Mouse (Mus musculus) heart, embryonic 10.5 days (tissue): Measurements from ENCODE around the gene Ifi208. TPM values are rescaled to one million over a fixed set of nuclear protein-coding genes. Genes with fewer than 3 reads are reported as not detected.

ENCODE experiments used
- DNase-seq: peaks from one replicate; pipeline ENCODE4 v3.0.0-alpha.2; 2017; ENCODE audit warnings: low spot score
- H3K27ac ChIP-seq: fragments of 300-500 bp; sonication (generic); 2 replicates; pipeline ENCODE4 v1.5.1; 2016; ENCODE audit warnings: mild to moderate bottlenecking
- H3K27me3 ChIP-seq: fragments of 300-500 bp; sonication (generic); 2 replicates; pipeline ENCODE4 v1.6.1; 2016; ENCODE audit warnings: mild to moderate bottlenecking; ENCODE audit not compliant: poor library complexity, insufficient read depth, severe bottlenecking
- H3K36me3 ChIP-seq: fragments of 300-500 bp; sonication (generic); 2 replicates; pipeline ENCODE4 v1.6.1; 2016; ENCODE audit warnings: mild to moderate bottlenecking, moderate library complexity
- H3K4me1 ChIP-seq: fragments of 300-500 bp; sonication (generic); 2 replicates; pipeline ENCODE4 v1.6.1; 2016; ENCODE audit warnings: mild to moderate bottlenecking
- H3K4me3 ChIP-seq: fragments of 300-500 bp; sonication (generic); 2 replicates; pipeline ENCODE4 v1.5.1; 2016; ENCODE audit warnings: mild to moderate bottlenecking, moderate library complexity
- H3K9me3 ChIP-seq: fragments of 300-500 bp; sonication (generic); 2 replicates; pipeline ENCODE4 v1.6.1; 2016; ENCODE audit warnings: mild to moderate bottlenecking, moderate library complexity
- WGBS: fragments of 180-500 bp; shearing (Covaris S2); methylation state at CpG from one replicate; pipeline ENCODE4 v1.1.7; 2016; 5-methylcytosine and 5-hydroxymethylcytosine counted together
- microRNA-seq: library from miRNA; unstranded; fragments of <30 nt; microRNA quantifications from one replicate; pipeline ENCODE4, GENCODE M21; 2017
- polyA plus RNA-seq: library from polyadenylated mRNA; unstranded; fragments of >200 nt; fragmentation: Nextera tagmentation; extraction: Ambion mirVana; gene quantifications from 2 replicates; pipeline ENCODE4 v1.2.1, GENCODE M21; 2016

The Ifi208 gene
- polyA plus RNA-seq, 1 experiment from 2014 or later: not detected

DNA sequence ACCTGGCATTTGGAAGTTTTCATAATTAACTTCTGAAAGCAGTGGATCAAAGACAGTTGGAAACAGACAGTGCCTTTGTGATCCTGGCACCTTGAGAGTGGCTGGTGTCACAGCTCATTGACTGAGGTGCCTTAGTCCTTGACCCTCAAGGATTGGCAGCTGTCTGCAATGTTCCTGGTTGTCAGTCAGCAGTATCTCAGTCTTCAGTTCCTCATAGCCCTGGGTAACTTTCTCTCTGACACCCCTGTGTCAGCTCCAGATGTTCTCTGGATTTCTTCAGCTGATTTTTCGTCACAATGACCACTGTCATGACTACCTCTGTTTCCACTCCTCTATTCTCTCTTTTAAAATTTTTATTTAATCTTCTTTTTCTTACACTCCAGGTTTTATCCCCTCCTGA lies 68.8 kb downstream of the Ifi208 start:
- Histone ChIP-seq H3K4me1 (no peaks in the 10 kb centered on the region), H3K4me3 (no peak overlapping the region), H3K9me3 (no peaks in the 10 kb centered on the region), H3K36me3 (no peaks in the 10 kb centered on the region), H3K27ac (no peak overlapping the region), H3K27me3 (no peaks in the 10 kb centered on the region)
- 69% methylated on average over 1 of the region's 1 CpGs for WGBS
- no peak for DNase-seq

Small RNA genes within 50 kb of the gene (microRNA-seq; reads per million reads assigned to microRNA genes)
- not detected for gene Gm44339

Other genes starting within 250 kb of the Ifi208 start
- gene Ifi206, start 182.6 kb upstream of the Ifi208 start, polyA plus RNA-seq: not detected in 2 replicates
- gene Ifi214, start 137.7 kb upstream of the Ifi208 start, polyA plus RNA-seq: not detected in 2 replicates
- not detected in 2 replicates for gene Ifi213, start 74.4 kb upstream of the Ifi208 start, polyA plus RNA-seq
- 0.05 TPM in 1 of 2 replicates, not detected in the other for gene Ifi209, start 42.8 kb upstream of the Ifi208 start, polyA plus RNA-seq
- gene Ifi207, start 68.1 kb downstream of the Ifi208 start, polyA plus RNA-seq: 0.14 and 0.24 TPM in 2 replicates
- gene Ifi204, start 93.3 kb downstream of the Ifi208 start, polyA plus RNA-seq: 0.28 and 0.31 TPM in 2 replicates
- gene Ifi211, start 239.4 kb downstream of the Ifi208 start, polyA plus RNA-seq: 1.1 and 2.7 TPM in 2 replicates